Mouse (Mus musculus): Measurements from ENCODE around the gene Vwa5b1. TPM values are rescaled to one million over a fixed set of nuclear protein-coding genes. Genes with fewer than 3 reads are reported as not detected.
A peak's percentile ranks its signal among the peaks of the same experiment; 100 is the strongest.

Gene Vwa5b1
- polyA plus RNA-seq, 1 experiment from 2014 or later, result 0.23 TPM

DNA sequence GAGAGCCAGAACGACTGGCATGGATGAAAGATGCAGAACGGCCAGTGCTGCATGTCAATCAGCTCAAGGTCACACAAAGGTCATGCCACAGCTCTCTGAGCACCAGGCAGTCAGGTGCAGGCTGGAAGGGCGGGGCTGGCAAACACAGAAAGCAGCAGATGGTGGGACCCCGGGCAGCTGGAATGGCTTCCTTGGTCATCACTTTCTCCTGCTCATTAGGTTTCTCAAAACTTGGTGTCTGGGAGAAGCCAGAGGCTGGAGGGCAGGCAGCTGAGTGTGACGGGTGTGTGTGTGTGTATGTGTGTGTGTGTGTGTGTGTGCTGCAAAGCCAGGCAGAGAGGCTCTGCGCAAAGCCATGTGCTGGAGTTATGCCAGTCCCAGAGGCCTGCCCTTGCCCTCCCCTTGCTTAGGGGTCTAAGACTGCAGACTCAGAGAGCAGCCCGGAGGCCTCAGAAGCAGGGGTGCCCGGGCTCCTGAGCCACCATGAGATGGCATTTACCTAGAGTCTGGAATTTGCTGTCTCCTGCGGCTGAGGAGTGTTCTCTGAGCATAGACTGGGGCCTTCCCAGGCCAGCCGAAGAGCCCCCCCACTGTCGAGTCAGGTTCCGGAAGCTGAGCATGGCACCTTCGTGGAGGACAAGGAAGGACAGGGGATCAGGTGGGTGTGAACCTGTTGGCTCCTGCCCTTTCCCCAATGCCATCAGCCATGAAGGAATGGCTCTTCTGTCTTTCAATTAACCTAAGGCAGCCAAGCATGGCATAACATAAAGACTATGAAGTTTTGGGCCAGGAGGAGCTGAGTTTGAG lies 60.7 kb downstream of the Vwa5b1 start:
- 68% methylated on average over 13 of the region's 13 CpGs for WGBS
- H3K9ac ChIP-seq, result no peak overlapping the region
- H3K36me3 ChIP-seq, result no peaks in the 10 kb centered on the region
- no peak overlapping the region for H3K4me2 ChIP-seq (replicated peaks)
- no peaks in the 10 kb centered on the region for H3K9me3 ChIP-seq (replicated peaks)
- no peaks in the 10 kb centered on the region for H3K27me3 ChIP-seq
- ATAC-seq (ENCODE audit: insufficient number of reproducible peaks, low FRiP score, low TSS enrichment, low read depth), result no peak
- H3K27ac ChIP-seq (replicated peaks), result no peak overlapping the region
- no peak overlapping the region for H3K4me3 ChIP-seq (replicated peaks)
- H3K4me1 ChIP-seq, result no peaks in the 10 kb centered on the region

DNA sequence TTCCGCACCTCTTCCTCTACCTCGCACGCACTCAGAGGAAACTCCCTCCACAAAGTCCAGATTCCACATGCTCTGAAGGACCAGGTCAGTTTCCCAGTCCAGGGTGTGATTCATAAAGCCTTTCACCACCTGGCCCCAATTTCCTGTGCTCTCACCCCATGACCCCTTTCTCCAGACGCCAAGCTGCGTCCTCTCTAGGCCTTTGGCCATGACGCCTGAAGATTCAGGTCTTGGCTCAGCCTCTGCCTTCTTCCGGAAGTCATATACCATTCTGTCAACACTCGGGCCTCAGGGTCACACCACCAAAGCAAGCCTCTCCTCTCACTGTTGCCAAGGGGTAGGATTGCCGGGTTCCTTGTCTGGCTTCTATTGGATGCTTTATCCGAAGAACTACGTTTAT lies 65.8 kb downstream of the Vwa5b1 start:
- Histone ChIP-seq H3K27me3 (no peaks in the 10 kb centered on the region), H3K4me3 (replicated peaks) (no peak overlapping the region), H3K4me2 (replicated peaks) (no peak overlapping the region), H3K36me3 (no peaks in the 10 kb centered on the region), H3K4me1 (no peaks in the 10 kb centered on the region), H3K9ac (no peak overlapping the region), H3K9me3 (replicated peaks) (no peaks in the 10 kb centered on the region), H3K27ac (replicated peaks) (no peak overlapping the region)
- ATAC-seq (ENCODE audit: insufficient number of reproducible peaks, low FRiP score, low TSS enrichment, low read depth), result no peak
- 40% methylated on average over 11 of the region's 11 CpGs for WGBS

DNA sequence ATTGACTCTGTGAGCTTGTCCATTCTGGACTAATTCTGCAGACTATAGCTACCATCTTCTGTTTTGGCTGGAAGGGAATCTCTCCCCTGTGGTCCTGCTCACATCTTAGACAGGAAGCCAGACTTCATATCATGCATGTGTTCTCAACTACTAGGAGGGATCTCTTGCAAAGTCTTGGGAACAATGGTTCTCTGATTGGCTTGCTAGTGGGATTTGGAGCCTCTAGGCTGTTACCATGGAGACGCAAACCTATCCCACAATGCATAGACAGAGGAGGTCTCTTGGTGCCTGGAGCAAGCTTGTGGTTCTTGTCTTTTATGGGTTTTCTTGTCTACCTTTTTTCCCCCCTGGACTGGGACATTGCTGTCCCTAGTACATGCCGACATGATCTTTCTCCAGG lies 67.4 kb downstream of the Vwa5b1 start:
- WGBS, result 56% methylated on average over 2 of the region's 2 CpGs
- Histone ChIP-seq H3K36me3 (no peaks in the 10 kb centered on the region), H3K4me1 (no peaks in the 10 kb centered on the region), H3K4me2 (replicated peaks) (no peak overlapping the region), H3K9ac (no peak overlapping the region), H3K9me3 (replicated peaks) (no peaks in the 10 kb centered on the region), H3K27me3 (no peaks in the 10 kb centered on the region), H3K27ac (replicated peaks) (no peak overlapping the region), H3K4me3 (replicated peaks) (no peak overlapping the region)
- no peak for ATAC-seq (ENCODE audit: insufficient number of reproducible peaks, low FRiP score, low TSS enrichment, low read depth)

DNA sequence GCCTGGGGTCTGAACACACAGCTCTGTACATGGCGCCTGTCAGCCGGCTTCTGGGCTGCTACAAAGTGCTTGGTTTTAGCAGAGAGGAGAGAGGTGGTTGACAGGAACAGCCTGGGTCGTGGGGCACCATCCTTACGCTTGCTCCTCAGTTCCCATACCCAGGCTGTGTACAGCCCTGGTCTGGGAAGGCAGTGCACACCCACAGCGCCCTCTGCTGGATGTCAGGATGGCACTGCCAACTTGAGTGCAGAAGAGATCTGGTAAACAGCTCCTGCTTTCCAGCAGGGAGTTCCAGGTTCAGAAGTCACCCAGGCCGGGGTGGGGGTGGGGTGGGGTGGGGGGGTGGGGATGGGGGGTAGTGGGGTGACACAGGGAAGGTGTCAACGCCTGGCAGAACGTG lies 73.7 kb downstream of the Vwa5b1 start:
- H3K9me3 ChIP-seq (replicated peaks), result no peaks in the 10 kb centered on the region

DNA sequence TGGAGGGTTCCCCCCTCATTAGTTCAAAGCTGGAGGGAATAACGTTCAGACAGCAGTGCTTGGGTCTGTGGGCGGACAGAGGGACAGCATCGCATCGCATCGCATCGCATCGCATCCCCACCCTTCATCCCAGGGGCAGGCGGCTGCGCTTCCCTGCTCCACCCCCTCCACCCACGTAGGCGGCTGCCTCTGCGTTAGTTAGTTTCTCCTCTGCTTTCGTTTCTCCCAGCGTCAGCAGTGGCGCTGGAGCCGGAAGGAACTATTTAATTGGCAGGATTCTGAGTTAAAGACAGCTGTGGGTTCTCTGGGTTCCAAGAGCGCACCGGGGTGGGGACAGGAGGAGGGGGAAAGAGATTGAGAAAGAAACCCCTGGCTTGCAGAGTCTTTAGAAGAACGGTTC lies 80.2 kb downstream of the Vwa5b1 start:
- H3K27me3 ChIP-seq, result peaks cover 58% of the 10 kb centered on the region
- H3K9me3 ChIP-seq (replicated peaks), result no peaks in the 10 kb centered on the region
- peaks cover 12% of the 10 kb centered on the region; the same call in 1 of the 2 replicates for H3K4me1 ChIP-seq
- under 1% methylated on average over 19 of the region's 19 CpGs for WGBS
- H3K36me3 ChIP-seq, result no peaks in the 10 kb centered on the region
- no peak for ATAC-seq (ENCODE audit: insufficient number of reproducible peaks, low FRiP score, low TSS enrichment, low read depth)
- peak overlapping the region; percentile 23 for H3K4me3 ChIP-seq (replicated peaks)
- no peak overlapping the region for H3K27ac ChIP-seq (replicated peaks)
- peak overlapping the region; percentile 43 for H3K4me2 ChIP-seq (replicated peaks)
- H3K9ac ChIP-seq, result no peak overlapping the region

More for the DNA sequence above, 73.7 kb downstream of the Vwa5b1 start:
- no peak overlapping the region for H3K9ac ChIP-seq
- H3K4me3 ChIP-seq (replicated peaks), result no peak overlapping the region
- H3K4me1 ChIP-seq, result no peaks in the 10 kb centered on the region
- 0 out of 2 replicates have a peak, but pooled peaks have one; percentile 27 for ATAC-seq (ENCODE audit: insufficient number of reproducible peaks, low FRiP score, low TSS enrichment, low read depth)
- H3K27me3 ChIP-seq, result peaks cover 13% of the 10 kb centered on the region
- H3K36me3 ChIP-seq, result no peaks in the 10 kb centered on the region
- H3K27ac ChIP-seq (replicated peaks), result no peak overlapping the region
- H3K4me2 ChIP-seq (replicated peaks), result no peak overlapping the region
- 9% methylated on average over 8 of the region's 8 CpGs for whole genome bisulfite sequencing

DNA sequence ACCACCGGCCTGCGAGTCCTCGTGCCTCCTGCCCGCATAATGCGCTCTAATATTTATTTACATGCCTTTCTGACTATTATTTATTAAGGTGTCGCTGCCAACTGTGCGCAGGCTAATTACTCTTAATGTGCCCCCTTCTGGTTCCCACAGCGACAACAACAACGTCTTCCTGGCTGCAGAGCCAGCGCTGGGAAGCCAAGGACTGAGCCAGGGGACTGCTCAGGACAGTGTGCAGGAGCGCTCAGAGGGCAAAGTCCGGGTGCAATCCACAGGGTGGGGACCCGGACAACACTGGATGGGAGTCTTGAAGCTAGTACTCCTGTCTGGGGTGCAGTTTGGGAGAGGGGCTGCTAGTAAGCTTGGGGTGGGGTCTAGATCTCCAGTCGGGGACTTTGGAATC lies 80.8 kb downstream of the Vwa5b1 start:
- no peak for ATAC-seq (ENCODE audit: insufficient number of reproducible peaks, low FRiP score, low TSS enrichment, low read depth)
- Histone ChIP-seq H3K4me2 (replicated peaks) (no peak overlapping the region; the same call in 1 of the 2 replicates), H3K9ac (no peak overlapping the region), H3K4me3 (replicated peaks) (no peak overlapping the region), H3K27ac (replicated peaks) (no peak overlapping the region), H3K36me3 (no peaks in the 10 kb centered on the region), H3K27me3 (peaks cover 54% of the 10 kb centered on the region), H3K9me3 (replicated peaks) (no peaks in the 10 kb centered on the region), H3K4me1 (peaks cover 12% of the 10 kb centered on the region; the same call in 1 of the 2 replicates)
- 4% methylated on average over 14 of the region's 14 CpGs for WGBS

DNA sequence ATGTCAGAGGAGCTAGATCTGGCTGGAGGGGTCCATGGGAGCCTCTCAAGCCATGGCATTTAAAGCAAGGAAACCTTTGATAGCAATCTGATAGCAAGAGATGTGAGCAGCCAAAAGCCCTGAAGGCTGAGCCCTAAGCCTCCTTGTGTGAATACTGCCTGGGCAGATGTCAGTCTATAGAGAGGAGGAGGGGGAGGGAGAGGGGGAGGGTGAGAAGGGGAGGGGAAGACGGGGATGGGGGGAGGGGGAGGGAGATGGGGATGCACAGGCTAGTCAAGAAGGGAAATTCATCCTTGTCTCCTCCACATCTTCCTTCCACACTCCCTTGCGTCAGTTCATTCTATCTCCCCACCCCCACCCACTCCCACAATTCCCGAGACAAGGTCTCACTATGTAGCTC lies 81.4 kb downstream of the Vwa5b1 start:
- no peak for ATAC-seq (ENCODE audit: insufficient number of reproducible peaks, low FRiP score, low TSS enrichment, low read depth)
- Histone ChIP-seq H3K4me3 (replicated peaks) (no peak overlapping the region), H3K36me3 (no peaks in the 10 kb centered on the region), H3K4me1 (peaks cover 12% of the 10 kb centered on the region; the same call in 1 of the 2 replicates), H3K4me2 (replicated peaks) (no peak overlapping the region), H3K27me3 (peaks cover 54% of the 10 kb centered on the region), H3K9ac (no peak overlapping the region), H3K27ac (replicated peaks) (no peak overlapping the region), H3K9me3 (replicated peaks) (no peaks in the 10 kb centered on the region)
- 4% methylated on average over 3 of the region's 3 CpGs for WGBS

DNA sequence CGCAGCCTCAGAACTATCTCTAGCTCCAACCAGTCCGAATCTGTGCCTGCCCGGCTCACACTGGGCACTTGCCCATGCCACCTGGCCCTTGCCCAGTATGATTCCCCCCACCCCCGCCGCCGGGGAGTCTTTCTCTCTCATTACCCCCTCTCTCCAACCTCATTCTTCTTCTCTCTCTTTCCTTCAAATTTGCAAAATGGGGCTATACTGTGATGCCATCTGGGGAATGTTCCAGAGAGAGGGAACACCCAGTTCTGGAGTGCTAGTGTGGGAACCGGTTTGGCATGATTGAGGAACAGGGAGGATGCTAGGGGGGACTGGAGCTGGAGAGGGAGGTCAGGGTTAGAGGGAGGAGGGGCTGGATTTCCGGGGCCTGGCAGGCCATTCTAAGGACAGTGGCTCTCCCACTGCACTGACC lies 82.2 kb downstream of the Vwa5b1 start:
- no peak for ATAC-seq (ENCODE audit: insufficient number of reproducible peaks, low FRiP score, low TSS enrichment, low read depth)
- no peak overlapping the region for H3K4me3 ChIP-seq (replicated peaks)
- no peak overlapping the region for H3K9ac ChIP-seq
- peaks cover 57% of the 10 kb centered on the region for H3K27me3 ChIP-seq
- no peak overlapping the region for H3K27ac ChIP-seq (replicated peaks)
- H3K4me1 ChIP-seq, result peaks cover 12% of the 10 kb centered on the region; the same call in 1 of the 2 replicates
- 60% methylated on average over 8 of the region's 8 CpGs for WGBS
- no peak overlapping the region for H3K4me2 ChIP-seq (replicated peaks)
- no peaks in the 10 kb centered on the region for H3K9me3 ChIP-seq (replicated peaks)
- H3K36me3 ChIP-seq, result no peaks in the 10 kb centered on the region

DNA sequence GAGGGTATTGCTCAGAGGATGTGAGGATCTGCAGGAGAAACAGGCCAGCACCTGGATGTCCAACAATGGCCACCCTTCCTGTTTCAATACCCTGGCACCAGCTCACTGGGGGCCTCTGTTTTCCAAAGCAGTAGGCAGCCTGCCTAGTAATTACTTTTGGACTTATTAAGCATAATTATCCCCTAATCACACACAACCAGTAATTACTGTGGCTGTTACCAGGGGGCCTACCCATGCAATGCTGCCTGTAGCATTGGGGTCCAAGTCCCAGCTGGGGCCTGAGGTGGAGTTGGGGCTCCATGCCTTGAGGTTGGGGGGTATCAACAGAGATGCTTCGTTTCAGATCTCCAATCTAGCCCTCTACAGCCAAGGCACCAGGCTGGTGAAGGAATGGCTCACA lies 82.6 kb downstream of the Vwa5b1 start:
- ATAC-seq (ENCODE audit: insufficient number of reproducible peaks, low FRiP score, low TSS enrichment, low read depth), result no peak
- Histone ChIP-seq H3K27me3 (peaks cover 58% of the 10 kb centered on the region), H3K4me3 (replicated peaks) (no peak overlapping the region), H3K4me1 (peaks cover 12% of the 10 kb centered on the region; the same call in 1 of the 2 replicates), H3K27ac (replicated peaks) (no peak overlapping the region), H3K36me3 (no peaks in the 10 kb centered on the region), H3K9ac (no peak overlapping the region), H3K9me3 (replicated peaks) (no peaks in the 10 kb centered on the region), H3K4me2 (replicated peaks) (no peak overlapping the region)
- WGBS, result 30% methylated on average over 1 of the region's 1 CpGs

DNA sequence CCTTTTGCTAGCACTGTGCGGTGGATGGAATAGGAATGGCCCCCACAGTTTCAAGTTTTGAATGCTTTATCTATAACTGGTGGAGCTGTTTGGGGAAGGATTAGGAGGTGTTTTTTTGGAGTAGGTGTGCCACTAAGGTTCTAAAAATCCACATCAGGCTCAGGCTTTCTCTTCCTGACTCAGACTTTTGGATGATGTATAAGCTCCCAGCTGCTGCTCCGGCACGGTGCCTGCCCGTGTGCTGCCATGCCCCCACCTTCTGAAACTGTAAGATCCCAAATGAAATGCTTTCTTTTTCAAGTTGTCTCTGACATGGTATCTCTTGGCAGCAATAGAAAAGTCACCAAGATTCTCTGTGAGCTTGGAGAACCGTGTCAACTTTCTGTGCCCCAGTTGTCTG lies 84.1 kb downstream of the Vwa5b1 start:
- Histone ChIP-seq H3K36me3 (no peaks in the 10 kb centered on the region), H3K27me3 (peaks cover 58% of the 10 kb centered on the region), H3K4me1 (peaks cover 12% of the 10 kb centered on the region; the same call in 1 of the 2 replicates), H3K9ac (no peak overlapping the region), H3K4me3 (replicated peaks) (no peak overlapping the region), H3K4me2 (replicated peaks) (no peak overlapping the region), H3K27ac (replicated peaks) (no peak overlapping the region), H3K9me3 (replicated peaks) (no peaks in the 10 kb centered on the region)
- WGBS, result 85% methylated on average over 5 of the region's 5 CpGs
- no peak for ATAC-seq (ENCODE audit: insufficient number of reproducible peaks, low FRiP score, low TSS enrichment, low read depth)

DNA sequence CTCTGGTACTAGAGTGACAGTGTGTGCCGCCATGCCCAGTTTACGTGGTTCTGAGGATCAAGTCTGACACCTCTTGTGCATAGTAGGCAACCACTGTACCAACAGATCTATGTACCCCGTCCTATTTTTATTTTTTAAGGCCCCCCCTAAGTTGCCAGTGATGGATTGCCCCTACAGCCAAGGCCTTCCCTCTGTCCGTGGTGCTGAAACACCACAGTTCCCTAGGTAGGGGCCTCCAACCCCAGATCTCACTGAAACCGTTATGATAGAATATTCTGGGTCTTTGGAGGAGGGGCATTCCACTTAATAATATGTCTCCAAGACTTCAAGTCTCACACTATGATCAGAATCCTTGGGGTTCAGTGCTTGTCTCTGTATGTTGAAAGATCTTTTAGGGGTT lies 85.1 kb downstream of the Vwa5b1 start:
- Histone ChIP-seq H3K9ac (no peak overlapping the region), H3K4me1 (peaks cover 10% of the 10 kb centered on the region; the same call in 1 of the 2 replicates), H3K9me3 (replicated peaks) (no peaks in the 10 kb centered on the region), H3K4me3 (replicated peaks) (no peak overlapping the region), H3K4me2 (replicated peaks) (no peak overlapping the region), H3K27me3 (peaks cover 51% of the 10 kb centered on the region), H3K36me3 (no peaks in the 10 kb centered on the region), H3K27ac (replicated peaks) (no peak overlapping the region)
- no peak for ATAC-seq (ENCODE audit: insufficient number of reproducible peaks, low FRiP score, low TSS enrichment, low read depth)
- WGBS, result 58% methylated on average over 5 of the region's 5 CpGs

DNA sequence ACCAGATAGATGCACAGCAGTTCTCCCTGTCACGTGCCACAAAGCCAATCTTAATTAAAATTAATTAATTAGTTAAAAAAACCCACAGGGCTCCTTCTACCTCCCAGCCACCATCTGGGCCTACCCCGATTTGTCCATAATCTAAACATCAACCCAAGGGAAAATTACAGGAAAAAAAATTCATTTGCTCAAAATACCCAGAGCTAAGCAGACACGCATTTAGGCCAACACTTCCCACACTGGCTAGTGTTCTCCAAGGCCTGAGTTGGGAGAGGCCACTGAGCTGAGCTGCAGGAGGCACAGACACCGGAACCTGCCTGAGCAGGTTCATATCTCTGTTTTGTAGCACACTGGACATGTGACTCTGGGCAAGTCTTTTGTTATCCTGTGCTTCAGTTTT lies 86.7 kb downstream of the Vwa5b1 start:
- ATAC-seq (ENCODE audit: insufficient number of reproducible peaks, low FRiP score, low TSS enrichment, low read depth), result no peak
- H3K36me3 ChIP-seq, result no peaks in the 10 kb centered on the region
- no peak overlapping the region for H3K4me3 ChIP-seq (replicated peaks)
- H3K27me3 ChIP-seq, result peaks cover 38% of the 10 kb centered on the region
- H3K27ac ChIP-seq (replicated peaks), result no peak overlapping the region
- H3K9me3 ChIP-seq (replicated peaks), result no peaks in the 10 kb centered on the region
- H3K9ac ChIP-seq, result no peak overlapping the region
- WGBS, result 71% methylated on average over 4 of the region's 4 CpGs
- no peaks in the 10 kb centered on the region for H3K4me1 ChIP-seq
- no peak overlapping the region for H3K4me2 ChIP-seq (replicated peaks)

Data from embryonic facial prominence, embryonic 15.5 days (tissue).